Mouse (Mus musculus): ENCODE data around the gene Atg2a.
"Not testable (repeated sequence)": the region's sequence is repeated elsewhere in the genome, so short reads cannot be mapped to it uniquely, and the experiment has no call there.

The Atg2a gene

GRCm38 (mm10) chr19:6276426-6277421 lies 35.3 kb downstream of the Atg2a start, which contains the start of gene Ehd1:
Ehd1 (plus strand) TSS chr19:6276725.
- peak; percentile 97 to 98 for DNase-seq (ENCODE audit: low spot score in 2 of 2)

GRCm38 (mm10) chr19:6277661-6278438 lies 36.4 kb downstream of the Atg2a start:
- no peak for DNase-seq (ENCODE audit: low spot score in 2 of 2)

GRCm38 (mm10) chr19:6278439-6279073 lies 37.1 kb downstream of the Atg2a start:
- no peak for DNase-seq (ENCODE audit: low spot score in 2 of 2)

- DNase-seq (ENCODE audit: low spot score in 2 of 2), result no peak
Observed at GRCm38 (mm10) chr19:6279481-6280144, 38.1 kb downstream of the Atg2a start.

- DNase-seq (ENCODE audit: low spot score in 2 of 2), result no peak
Observed at GRCm38 (mm10) chr19:6280554-6280953, 39.1 kb downstream of the Atg2a start.

GRCm38 (mm10) chr19:6281122-6282020 lies 39.9 kb downstream of the Atg2a start:
- no peak for DNase-seq (ENCODE audit: low spot score in 2 of 2)

- DNase-seq (ENCODE audit: low spot score in 2 of 2), result no peak
Observed at GRCm38 (mm10) chr19:6283001-6283400, 41.5 kb downstream of the Atg2a start.

- DNase-seq (ENCODE audit: low spot score in 2 of 2), result no peak
Observed at GRCm38 (mm10) chr19:6284502-6284901, 43.0 kb downstream of the Atg2a start.

GRCm38 (mm10) chr19:6285226-6285625 lies 43.8 kb downstream of the Atg2a start:
- DNase-seq (ENCODE audit: low spot score in 2 of 2), result no peak

GRCm38 (mm10) chr19:6285632-6286433 lies 44.4 kb downstream of the Atg2a start:
- DNase-seq (ENCODE audit: low spot score in 2 of 2), result no peak

- peak in 1 of 2 experiments; percentile 40 for DNase-seq (ENCODE audit: low spot score in 2 of 2)
Observed at GRCm38 (mm10) chr19:6286434-6287401, 45.2 kb downstream of the Atg2a start.

GRCm38 (mm10) chr19:6288236-6288894 lies 46.9 kb downstream of the Atg2a start:
- DNase-seq (ENCODE audit: low spot score in 2 of 2), result no peak

- DNase-seq (ENCODE audit: low spot score in 2 of 2), result no peak
Observed at GRCm38 (mm10) chr19:6289696-6290238, 48.3 kb downstream of the Atg2a start.

- not testable (repeated sequence) for DNase-seq (ENCODE audit: low spot score in 2 of 2)
Observed at GRCm38 (mm10) chr19:6290720-6291116, 49.2 kb downstream of the Atg2a start.

GRCm38 (mm10) chr19:6291117-6291781 lies 49.8 kb downstream of the Atg2a start:
- no peak for DNase-seq (ENCODE audit: low spot score in 2 of 2)

GRCm38 (mm10) chr19:6292262-6292661 lies 50.8 kb downstream of the Atg2a start:
- DNase-seq (ENCODE audit: low spot score in 2 of 2), result no peak

GRCm38 (mm10) chr19:6294301-6294700 lies 52.8 kb downstream of the Atg2a start:
- DNase-seq (ENCODE audit: low spot score in 2 of 2), result no peak

All from cerebellum, postnatal 4 days (tissue).